Mouse (Mus musculus): ENCODE measurements around the gene Tmed4. TPM values are rescaled to one million over a fixed set of nuclear protein-coding genes. Genes with fewer than 3 reads are reported as not detected.

Tmed4 gene
- 47.2 and 47.6 TPM in 2 replicates for polyA plus RNA-seq (2012; ENCODE audit: insufficient read depth, insufficient read length, missing spikeins)

DNA sequence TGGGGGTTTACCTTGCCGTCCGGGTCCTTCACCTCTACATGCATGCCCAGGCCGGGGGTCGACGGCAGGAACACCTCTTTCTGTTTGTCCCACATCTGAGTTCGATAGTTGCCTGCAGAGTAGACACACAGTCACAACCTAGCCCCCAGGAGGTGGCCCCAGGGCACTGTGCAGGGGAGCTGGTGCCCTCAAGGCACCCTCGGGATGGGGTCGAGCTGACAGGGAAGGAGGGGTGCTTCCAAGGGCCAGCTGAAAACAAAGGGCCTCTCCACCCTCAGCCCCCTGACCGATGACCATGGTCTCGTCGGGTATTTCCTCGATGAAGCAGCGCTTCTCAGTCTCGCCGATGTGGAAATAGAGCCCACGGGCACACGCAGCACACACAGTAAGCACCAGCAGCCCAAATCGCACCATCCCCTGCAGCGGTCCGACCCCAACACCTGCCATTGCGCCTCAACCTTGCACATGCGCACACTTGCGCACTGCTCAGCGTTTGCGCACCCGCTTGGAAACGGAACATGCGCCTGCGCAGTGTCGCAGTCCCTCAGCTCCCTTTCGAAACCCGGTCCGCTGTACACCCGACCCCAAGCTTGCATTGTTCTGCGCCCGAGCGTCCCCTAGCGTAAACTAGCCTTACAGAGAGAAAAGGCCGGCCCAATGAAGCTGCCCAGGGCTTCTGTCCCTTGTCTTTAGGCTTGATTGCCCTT, at the start of gene Tmed4:
Tmed4 (minus strand) TSS at position 484 of the 707 bp plus-strand sequence.
- peak within 1 kb of the TSS; percentile 69 for H3K4me3 ChIP-seq (ENCODE audit: insufficient read depth, low read depth, low read length)
- H3K4me1 ChIP-seq (ENCODE audit: control insufficient read depth, insufficient read depth, insufficient read length, low read length): peaks cover 6% of the 10 kb centered on the region
- peak within 1 kb of the TSS; percentile 56; the same call in 1 of the 2 replicates for H3K27ac ChIP-seq (replicated peaks; ENCODE audit: low read depth, low read length)

DNA sequence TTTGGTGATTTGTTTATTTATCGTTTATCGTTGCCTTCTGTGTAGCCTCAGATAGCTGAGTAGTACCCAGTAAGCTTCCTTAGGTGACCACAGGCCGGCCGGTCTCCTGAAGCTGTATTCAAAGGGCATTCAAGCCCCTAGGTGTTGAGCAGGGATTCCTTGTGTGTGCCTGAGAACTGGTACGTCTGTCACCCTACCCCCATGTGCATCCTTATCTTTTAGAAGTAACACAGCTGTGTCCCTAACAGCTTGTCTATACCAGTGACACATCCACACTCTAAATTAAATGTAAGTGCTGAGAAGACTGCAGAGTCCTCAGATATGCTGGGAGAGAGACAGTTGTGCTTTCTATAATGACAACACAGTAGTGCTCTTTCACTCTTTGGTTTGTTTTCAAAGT, 48.7 kb upstream of the Tmed4 start:
- no peaks in the 10 kb centered on the region for H3K4me1 ChIP-seq (ENCODE audit: control insufficient read depth, insufficient read depth, insufficient read length, low read length)
- H3K27ac ChIP-seq (replicated peaks; ENCODE audit: low read depth, low read length): no peak overlapping the region
- H3K4me3 ChIP-seq (ENCODE audit: insufficient read depth, low read depth, low read length): no peak overlapping the region

GRCm38 (mm10) chr11:6322086-6322485, 47.4 kb upstream of the Tmed4 start:
- H3K27ac ChIP-seq (replicated peaks; ENCODE audit: low read depth, low read length): no peak overlapping the region
- no peaks in the 10 kb centered on the region for H3K4me1 ChIP-seq (ENCODE audit: control insufficient read depth, insufficient read depth, insufficient read length, low read length)
- no peak overlapping the region for H3K4me3 ChIP-seq (ENCODE audit: insufficient read depth, low read depth, low read length)

- Histone ChIP-seq H3K4me1 (ENCODE audit: control insufficient read depth, insufficient read depth, insufficient read length, low read length) (no peaks in the 10 kb centered on the region), H3K4me3 (ENCODE audit: insufficient read depth, low read depth, low read length) (no peak overlapping the region)
Measured at GRCm38 (mm10) chr11:6319374-6319773, 44.7 kb upstream of the Tmed4 start.

GRCm38 (mm10) chr11:6318559-6318958, 43.9 kb upstream of the Tmed4 start:
- Histone ChIP-seq H3K27ac (replicated peaks; ENCODE audit: low read depth, low read length) (no peak overlapping the region), H3K4me1 (ENCODE audit: control insufficient read depth, insufficient read depth, insufficient read length, low read length) (no peaks in the 10 kb centered on the region), H3K4me3 (ENCODE audit: insufficient read depth, low read depth, low read length) (no peak overlapping the region)

More at GRCm38 (mm10) chr11:6319374-6319773, 44.7 kb upstream of the Tmed4 start:
- H3K27ac ChIP-seq (replicated peaks; ENCODE audit: low read depth, low read length): no peak overlapping the region

GRCm38 (mm10) chr11:6316821-6317220, 42.2 kb upstream of the Tmed4 start:
- no peak overlapping the region for H3K27ac ChIP-seq (replicated peaks; ENCODE audit: low read depth, low read length)
- H3K4me3 ChIP-seq (ENCODE audit: insufficient read depth, low read depth, low read length): no peak overlapping the region
- H3K4me1 ChIP-seq (ENCODE audit: control insufficient read depth, insufficient read depth, insufficient read length, low read length): no peaks in the 10 kb centered on the region

GRCm38 (mm10) chr11:6313874-6314406, 39.3 kb upstream of the Tmed4 start:
- H3K4me1 ChIP-seq (ENCODE audit: control insufficient read depth, insufficient read depth, insufficient read length, low read length): no peaks in the 10 kb centered on the region
- H3K4me3 ChIP-seq (ENCODE audit: insufficient read depth, low read depth, low read length): no peak overlapping the region
- no peak overlapping the region for H3K27ac ChIP-seq (replicated peaks; ENCODE audit: low read depth, low read length)

DNA sequence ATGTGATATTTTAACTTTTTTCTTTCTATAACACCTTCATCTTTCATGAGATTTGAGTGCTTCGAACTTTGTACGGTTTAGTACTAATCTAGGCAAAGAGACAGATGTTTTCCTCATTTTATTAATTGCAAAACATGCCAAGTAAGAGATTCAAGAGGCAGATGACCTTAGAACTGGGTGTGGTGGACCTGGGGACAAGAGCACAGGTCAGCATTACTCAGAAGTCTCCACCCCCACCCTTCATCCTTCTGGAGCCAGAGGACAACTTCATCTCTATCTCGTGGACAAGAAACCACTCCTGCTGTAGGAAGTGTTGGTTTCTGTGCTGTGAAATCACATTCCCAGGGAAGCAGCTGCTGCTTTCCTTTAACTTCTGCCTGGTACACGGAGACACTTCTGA, 33.5 kb upstream of the Tmed4 start:
- no peak overlapping the region for H3K27ac ChIP-seq (replicated peaks; ENCODE audit: low read depth, low read length)
- H3K4me1 ChIP-seq (ENCODE audit: control insufficient read depth, insufficient read depth, insufficient read length, low read length): peaks cover 3% of the 10 kb centered on the region; the same call in 1 of the 2 replicates
- H3K4me3 ChIP-seq (ENCODE audit: insufficient read depth, low read depth, low read length): no peak overlapping the region

- Histone ChIP-seq H3K4me1 (ENCODE audit: control insufficient read depth, insufficient read depth, insufficient read length, low read length) (peaks cover 3% of the 10 kb centered on the region; the same call in 1 of the 2 replicates), H3K4me3 (ENCODE audit: insufficient read depth, low read depth, low read length) (no peak overlapping the region), H3K27ac (replicated peaks; ENCODE audit: low read depth, low read length) (no peak overlapping the region)
Measured at GRCm38 (mm10) chr11:6305943-6306430, 31.3 kb upstream of the Tmed4 start.

GRCm38 (mm10) chr11:6302793-6303192, 28.1 kb upstream of the Tmed4 start:
- H3K4me1 ChIP-seq (ENCODE audit: control insufficient read depth, insufficient read depth, insufficient read length, low read length): peaks cover 8% of the 10 kb centered on the region; the same call in 1 of the 2 replicates
- no peak overlapping the region for H3K27ac ChIP-seq (replicated peaks; ENCODE audit: low read depth, low read length)
- no peak overlapping the region for H3K4me3 ChIP-seq (ENCODE audit: insufficient read depth, low read depth, low read length)

- H3K4me3 ChIP-seq (ENCODE audit: insufficient read depth, low read depth, low read length): no peak overlapping the region
- peaks cover 13% of the 10 kb centered on the region for H3K4me1 ChIP-seq (ENCODE audit: control insufficient read depth, insufficient read depth, insufficient read length, low read length)
- no peak overlapping the region for H3K27ac ChIP-seq (replicated peaks; ENCODE audit: low read depth, low read length)
Measured at GRCm38 (mm10) chr11:6299435-6299834, 24.8 kb upstream of the Tmed4 start.

DNA sequence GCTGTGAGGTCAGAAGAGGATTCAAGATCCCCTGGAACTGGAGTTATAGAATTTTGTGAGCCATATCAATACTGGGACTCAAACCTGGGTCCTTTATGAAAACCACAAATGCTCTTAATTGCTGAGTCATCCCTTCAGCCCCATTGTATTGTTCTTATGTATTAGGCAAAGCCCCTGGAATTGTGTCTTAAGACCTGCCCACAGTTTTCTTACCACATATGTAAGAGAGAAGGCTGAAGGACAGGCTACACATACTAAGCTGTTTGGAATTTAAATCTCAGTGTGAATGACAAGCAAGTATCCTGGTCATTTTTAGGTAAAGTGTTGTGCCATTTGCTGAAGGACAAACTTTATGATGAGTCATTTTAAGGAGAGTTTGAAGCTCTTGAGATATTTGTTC, 21.4 kb upstream of the Tmed4 start:
- H3K4me1 ChIP-seq (ENCODE audit: control insufficient read depth, insufficient read depth, insufficient read length, low read length): peaks cover 15% of the 10 kb centered on the region
- peak overlapping the region; percentile 40 for H3K27ac ChIP-seq (replicated peaks; ENCODE audit: low read depth, low read length)

DNA sequence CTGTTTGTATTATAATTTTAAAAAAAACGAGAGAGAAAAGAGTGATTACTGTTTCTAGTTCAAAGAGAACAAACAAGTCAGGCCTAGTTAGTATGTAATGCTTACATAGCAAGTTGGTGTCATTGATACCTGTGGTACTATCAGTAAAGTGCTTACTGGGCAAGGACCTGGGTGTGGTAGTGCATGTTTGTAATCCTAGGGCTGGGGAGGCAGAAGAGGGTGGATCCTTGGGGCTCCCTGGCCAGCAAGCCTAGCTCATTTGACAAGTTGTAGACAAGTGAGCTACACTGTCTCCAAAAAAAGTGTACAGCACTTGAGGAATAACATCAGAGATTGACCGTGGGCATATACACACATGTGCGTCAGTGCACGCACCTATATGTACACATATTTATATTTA, 20.0 kb upstream of the Tmed4 start:
- no peak overlapping the region for H3K27ac ChIP-seq (replicated peaks; ENCODE audit: low read depth, low read length)
- H3K4me1 ChIP-seq (ENCODE audit: control insufficient read depth, insufficient read depth, insufficient read length, low read length): peaks cover 15% of the 10 kb centered on the region
- H3K4me3 ChIP-seq (ENCODE audit: insufficient read depth, low read depth, low read length): 0 out of 2 replicates have a peak overlapping the region, but pooled peaks have one; percentile 2

More for the DNA sequence above, 21.4 kb upstream of the Tmed4 start:
- H3K4me3 ChIP-seq (ENCODE audit: insufficient read depth, low read depth, low read length): no peak overlapping the region

DNA sequence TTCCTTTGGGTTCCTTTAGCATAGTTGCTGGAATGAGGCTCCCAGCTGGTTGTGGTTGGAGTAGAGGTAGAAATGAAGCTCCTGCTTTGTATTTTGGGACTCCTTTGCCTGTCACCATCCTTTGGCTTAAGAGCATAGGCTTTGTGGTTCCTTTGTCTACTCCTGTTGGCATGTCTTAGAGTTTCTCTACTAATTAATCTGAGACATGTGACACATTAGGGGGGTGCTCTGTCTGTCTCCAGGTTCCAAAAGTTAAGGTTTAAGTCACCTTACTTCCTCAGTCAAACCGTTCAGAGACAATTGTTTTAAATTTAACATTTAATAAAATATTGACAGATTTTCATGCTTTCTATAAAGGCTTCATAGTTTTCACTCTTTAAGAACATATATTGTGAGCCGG, 18.9 kb upstream of the Tmed4 start:
- 0 out of 2 replicates have a peak overlapping the region, but pooled peaks have one; percentile 39 for H3K27ac ChIP-seq (replicated peaks; ENCODE audit: low read depth, low read length)
- peaks cover 12% of the 10 kb centered on the region for H3K4me1 ChIP-seq (ENCODE audit: control insufficient read depth, insufficient read depth, insufficient read length, low read length)
- peak overlapping the region; percentile 39 for H3K4me3 ChIP-seq (ENCODE audit: insufficient read depth, low read depth, low read length)

DNA sequence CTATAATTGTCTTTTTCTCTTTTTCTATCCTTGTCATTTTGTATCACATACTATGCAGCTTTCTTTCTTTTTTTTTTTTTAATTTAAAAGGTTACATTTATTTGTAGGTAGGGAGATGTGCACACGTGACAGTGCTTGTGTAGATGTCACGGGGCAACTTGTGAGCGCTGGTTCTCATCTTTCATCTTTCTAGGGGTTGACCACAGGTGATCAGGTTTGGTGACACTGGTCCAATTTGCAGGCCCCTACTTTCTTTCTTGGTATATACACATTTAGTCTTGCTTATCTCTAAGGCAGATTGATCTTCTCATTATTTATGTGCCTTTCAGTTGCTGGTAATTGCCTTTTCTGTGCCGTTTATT, 18.3 kb upstream of the Tmed4 start:
- H3K4me1 ChIP-seq (ENCODE audit: control insufficient read depth, insufficient read depth, insufficient read length, low read length): peaks cover 12% of the 10 kb centered on the region
- H3K4me3 ChIP-seq (ENCODE audit: insufficient read depth, low read depth, low read length): peak overlapping the region; percentile 94
- peak overlapping the region; percentile 98 for H3K27ac ChIP-seq (replicated peaks; ENCODE audit: low read depth, low read length)

Measured in brown adipose tissue, adult 24 weeks (tissue).